Mouse (Mus musculus): ENCODE data around the gene Phf19.

DNA sequence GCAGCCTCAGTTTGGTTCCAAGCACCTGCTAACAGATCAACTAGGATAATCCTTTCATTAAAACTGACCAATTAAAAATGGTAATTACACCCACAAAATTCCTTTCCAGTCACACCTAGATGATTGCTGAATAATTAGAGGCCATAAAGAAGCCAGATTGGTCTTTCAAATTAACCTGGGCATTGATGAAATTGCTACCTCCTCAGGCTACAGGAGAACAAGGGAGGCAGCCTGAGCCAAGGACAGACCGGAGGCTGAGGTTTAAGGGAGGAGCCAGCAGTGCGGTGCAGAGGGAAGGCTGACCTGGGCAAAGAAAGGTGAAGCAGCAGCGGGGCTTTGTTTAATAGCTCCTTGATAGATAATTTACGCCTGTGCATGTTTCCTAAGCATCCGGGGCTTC is 23.6 kb upstream of the Phf19 start:
- TF ChIP-seq TAL1 (IDR thresholded peaks at IDR 0.05; ENCODE audit: low read length) (no peak), GATA1 (IDR thresholded peaks at IDR 0.05; ENCODE audit: low read length) (no peak)
